Mouse (Mus musculus) intestine, postnatal 0 days (tissue): ENCODE results near the gene Pfn1. TPM values are rescaled to one million over a fixed set of nuclear protein-coding genes. Genes with fewer than 3 reads are reported as not detected.

Experiments used
- ATAC-seq: fragments of 200-750 bp; cut with Nextera tagmentation; 2 replicates; pipeline ENCODE4 v1.8.0; 2017; ENCODE audit warnings: mild to moderate bottlenecking, moderate TSS enrichment, moderate library complexity
- H3K27ac ChIP-seq: fragments of 300-500 bp; sonication (generic); 2 replicates; pipeline ENCODE4 v1.5.1; 2014; ENCODE audit warnings: mild to moderate bottlenecking, low read depth, low read length, moderate library complexity
- H3K27me3 ChIP-seq: fragments of 300-500 bp; sonication (generic); replicated peaks from 2 replicates; pipeline ENCODE4 v1.6.1; 2014; ENCODE audit warnings: low read length, mixed read lengths; ENCODE audit not compliant: control insufficient read depth, insufficient read depth
- H3K36me3 ChIP-seq: fragments of 300-500 bp; sonication (generic); 2 replicates; pipeline ENCODE4 v1.6.1; 2014; ENCODE audit warnings: mild to moderate bottlenecking, moderate library complexity; ENCODE audit not compliant: control insufficient read depth, insufficient read depth
- H3K4me1 ChIP-seq: fragments of 300-500 bp; sonication (generic); replicated peaks from 2 replicates; pipeline ENCODE4 v1.6.1; 2014; ENCODE audit warnings: antibody characterized with exemption, low read length, mixed read lengths; ENCODE audit not compliant: control insufficient read depth, insufficient read depth
- H3K4me2 ChIP-seq: fragments of 300-500 bp; sonication (generic); replicated peaks from 2 replicates; pipeline ENCODE4 v1.6.1; 2014; ENCODE audit warnings: low read depth, mild to moderate bottlenecking, moderate library complexity
- H3K4me3 ChIP-seq: fragments of 300-500 bp; sonication (generic); 2 replicates; pipeline ENCODE4 v1.5.1; 2014; ENCODE audit warnings: low read depth, low read length
- H3K9ac ChIP-seq: fragments of 300-500 bp; sonication (generic); 2 replicates; pipeline ENCODE4 v1.6.1; 2014; ENCODE audit warnings: mild to moderate bottlenecking, low read depth, low read length
- H3K9me3 ChIP-seq: fragments of 300-500 bp; sonication (generic); 2 replicates; pipeline ENCODE4 v1.6.1; 2016; ENCODE audit warnings: mixed run types; ENCODE audit not compliant: control insufficient read depth
- CTCF ChIP-seq: sonication (generic); IDR thresholded peaks from 2 replicates; pipeline ENCODE4 v1.5.1; 2016; ENCODE audit warnings: low read depth, mild to moderate bottlenecking, control low read depth, antibody characterized with exemption, moderate library complexity
- WGBS: fragments of 180-500 bp; shearing (Covaris S2); extraction: QIAGEN DNeasy Blood & Tissue Kit; methylation state at CpG from one replicate; pipeline ENCODE4 v1.1.7; 2014; 5-methylcytosine and 5-hydroxymethylcytosine counted together
- polyA plus RNA-seq: library from polyadenylated mRNA; unstranded; fragments of >200 nt; fragmentation: Nextera tagmentation; extraction: Ambion mirVana; gene quantifications from 2 replicates; pipeline ENCODE4 v1.2.1, GENCODE M21; 2015

Gene Pfn1
- polyA plus RNA-seq, 1 experiment from 2014 or later = 1,961 TPM

DNA sequence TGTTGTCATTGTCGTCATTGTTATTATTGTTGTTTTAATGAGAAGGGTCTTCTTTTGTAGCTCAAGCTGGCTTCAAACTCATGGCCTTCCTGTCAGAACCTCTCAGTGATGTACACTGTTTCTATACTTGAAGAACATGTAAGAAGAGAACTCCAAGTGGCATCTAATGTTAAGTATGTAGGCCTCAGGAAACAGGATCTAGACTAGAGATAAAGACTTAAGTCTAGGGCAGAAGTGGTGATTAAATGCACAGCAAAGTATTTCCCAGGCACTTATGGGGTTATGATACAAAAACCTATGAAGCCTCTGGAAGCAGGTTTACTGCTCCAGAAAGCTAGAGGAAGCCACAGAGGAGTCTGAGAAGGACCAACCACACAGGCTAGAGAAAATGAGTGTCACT is 16.2 kb downstream of the Pfn1 start:
- Histone ChIP-seq H3K4me1 (no peaks in the 10 kb centered on the region), H3K27me3 (no peaks in the 10 kb centered on the region), H3K27ac (no peak overlapping the region), H3K9me3 (no peaks in the 10 kb centered on the region), H3K36me3 (no peaks in the 10 kb centered on the region), H3K4me2 (no peak overlapping the region), H3K4me3 (no peak overlapping the region), H3K9ac (no peak overlapping the region)
- no peak for ATAC-seq
- TF ChIP-seq CTCF = no peak
- 89% methylated on average over 1 of the region's 1 CpGs for WGBS

GRCm38 (mm10) chr11:70637764-70638163 is 16.7 kb downstream of the Pfn1 start:
- H3K4me2 ChIP-seq = no peak overlapping the region
- H3K4me3 ChIP-seq = no peak overlapping the region
- H3K9ac ChIP-seq = no peak overlapping the region
- H3K36me3 ChIP-seq = no peaks in the 10 kb centered on the region
- WGBS = 95% methylated on average over 1 of the region's 1 CpGs
- H3K27ac ChIP-seq = no peak overlapping the region
- H3K27me3 ChIP-seq = no peaks in the 10 kb centered on the region
- no peaks in the 10 kb centered on the region for H3K4me1 ChIP-seq
- no peaks in the 10 kb centered on the region for H3K9me3 ChIP-seq
- no peak for ATAC-seq
- TF ChIP-seq CTCF = no peak

GRCm38 (mm10) chr11:70635601-70636000 is 18.8 kb downstream of the Pfn1 start:
- Histone ChIP-seq H3K27me3 (no peaks in the 10 kb centered on the region), H3K4me2 (no peak overlapping the region), H3K9me3 (no peaks in the 10 kb centered on the region), H3K9ac (no peak overlapping the region), H3K4me3 (no peak overlapping the region), H3K27ac (no peak overlapping the region), H3K4me1 (no peaks in the 10 kb centered on the region), H3K36me3 (no peaks in the 10 kb centered on the region)
- ATAC-seq = no peak
- WGBS = 83% methylated on average over 4 of the region's 4 CpGs
- no peak for TF ChIP-seq CTCF

DNA sequence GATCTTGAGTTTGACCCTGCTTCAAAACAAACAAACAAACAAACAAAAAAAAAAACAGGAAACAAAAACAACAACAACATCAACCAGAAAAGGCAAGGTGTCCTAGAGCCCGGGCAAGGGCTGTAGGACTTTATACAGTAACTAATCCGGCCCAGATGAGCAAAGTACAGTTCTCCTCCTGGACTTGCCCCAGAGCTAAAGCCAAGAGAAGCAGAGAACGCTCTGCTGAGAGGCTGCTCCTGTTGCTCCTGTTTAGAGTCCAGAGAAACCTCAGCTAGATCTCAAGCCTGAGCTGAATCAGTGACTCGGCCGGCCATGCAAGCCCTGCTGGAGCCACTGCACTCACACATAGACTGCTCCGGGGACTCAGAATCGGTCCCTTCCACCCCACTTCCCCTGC is 24.3 kb downstream of the Pfn1 start:
- ATAC-seq = no peak
- no peaks in the 10 kb centered on the region for H3K27me3 ChIP-seq
- WGBS = 49% methylated on average over 7 of the region's 7 CpGs
- H3K9me3 ChIP-seq = no peaks in the 10 kb centered on the region
- no peaks in the 10 kb centered on the region for H3K36me3 ChIP-seq
- 0 out of 2 replicates have a peak overlapping the region, but pooled peaks have one; percentile 13 for H3K9ac ChIP-seq
- no peak for TF ChIP-seq CTCF
- no peak overlapping the region for H3K4me3 ChIP-seq
- H3K4me2 ChIP-seq = no peak overlapping the region
- peak overlapping the region; percentile 22; the same call in 1 of the 2 replicates for H3K27ac ChIP-seq
- H3K4me1 ChIP-seq = 0 out of 2 replicates have a peak, but pooled peaks cover 2% of the 10 kb centered on the region

- 0 out of 2 replicates have a peak, but pooled peaks cover 2% of the 10 kb centered on the region for H3K4me1 ChIP-seq
- no peak overlapping the region for H3K4me3 ChIP-seq
- peak; percentile 63 for TF ChIP-seq CTCF
- WGBS = 43% methylated on average over 5 of the region's 5 CpGs
- H3K9ac ChIP-seq = no peak overlapping the region
- H3K27ac ChIP-seq = no peak overlapping the region
- H3K36me3 ChIP-seq = no peaks in the 10 kb centered on the region
- no peak for ATAC-seq
- H3K27me3 ChIP-seq = no peaks in the 10 kb centered on the region
- no peak overlapping the region for H3K4me2 ChIP-seq
- H3K9me3 ChIP-seq = no peaks in the 10 kb centered on the region
Measured at GRCm38 (mm10) chr11:70629557-70629956, 24.9 kb downstream of the Pfn1 start.

DNA sequence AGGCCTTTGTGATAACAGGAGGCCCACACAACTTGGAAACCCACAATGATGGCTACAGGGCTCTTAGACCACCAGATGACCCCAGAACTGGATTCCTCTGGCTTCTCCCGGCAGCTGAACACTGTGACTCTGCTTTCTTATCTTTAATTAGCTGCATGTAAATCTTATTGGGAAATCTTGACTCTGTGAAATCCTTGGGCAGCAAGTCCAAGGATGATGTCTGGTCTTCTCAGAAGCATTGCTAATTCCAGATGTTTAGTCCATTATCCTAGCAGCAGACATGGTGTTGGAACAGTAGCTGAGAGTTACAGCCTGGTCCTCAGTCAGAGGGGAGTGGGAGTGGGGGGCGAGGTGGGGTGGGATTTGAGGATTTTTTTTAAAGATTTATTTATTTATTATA is 26.0 kb downstream of the Pfn1 start:
- no peak overlapping the region for H3K4me3 ChIP-seq
- H3K4me1 ChIP-seq = 0 out of 2 replicates have a peak, but pooled peaks cover 2% of the 10 kb centered on the region
- no peaks in the 10 kb centered on the region for H3K27me3 ChIP-seq
- no peaks in the 10 kb centered on the region for H3K36me3 ChIP-seq
- ATAC-seq = no peak
- no peak for TF ChIP-seq CTCF
- H3K4me2 ChIP-seq = no peak overlapping the region
- H3K9ac ChIP-seq = no peak overlapping the region
- H3K27ac ChIP-seq = no peak overlapping the region
- 60% methylated on average over 2 of the region's 2 CpGs for WGBS
- H3K9me3 ChIP-seq = no peaks in the 10 kb centered on the region

DNA sequence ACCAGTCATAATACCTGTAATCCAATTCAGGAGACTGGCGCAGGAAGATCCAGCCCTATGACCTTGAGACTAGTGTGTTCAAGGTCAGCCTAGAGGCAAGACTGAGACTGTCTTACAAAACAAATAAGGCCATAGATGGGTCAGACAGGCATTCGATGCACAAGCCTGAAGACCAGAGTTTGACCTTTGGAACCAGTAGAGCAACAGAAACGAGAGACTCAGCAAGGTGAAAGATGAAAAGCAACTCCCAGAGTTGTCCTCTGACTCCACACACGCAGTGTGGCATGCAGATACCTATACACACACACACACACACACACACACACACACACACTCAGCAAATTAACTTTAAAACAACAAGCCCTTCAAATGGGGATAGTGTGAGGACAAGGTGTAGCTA is 27.6 kb downstream of the Pfn1 start:
- Histone ChIP-seq H3K9ac (no peak overlapping the region), H3K27me3 (no peaks in the 10 kb centered on the region), H3K36me3 (no peaks in the 10 kb centered on the region), H3K27ac (peak overlapping the region; percentile 50; the same call in 1 of the 2 replicates), H3K4me2 (no peak overlapping the region), H3K4me1 (0 out of 2 replicates have a peak, but pooled peaks cover 4% of the 10 kb centered on the region), H3K4me3 (no peak overlapping the region), H3K9me3 (no peaks in the 10 kb centered on the region)
- WGBS = 42% methylated on average over 4 of the region's 4 CpGs
- TF ChIP-seq CTCF = no peak
- ATAC-seq = peak; percentile 42; the same call in 1 of the 2 replicates
